Mouse (Mus musculus) spleen, adult 12 weeks (tissue): ENCODE measurements around the gene Tuba1b.
"Not testable (repeated sequence)": the region's sequence is repeated elsewhere in the genome, so short reads cannot be mapped to it uniquely, and the experiment has no call there.

ENCODE experiments used
- DNase-seq: peaks from one replicate; pipeline ENCODE4 v3.0.0; 2022; ENCODE audit warnings: low spot score

Tuba1b gene

GRCm38 (mm10) chr15:98934217-98934839, at the start of gene Tuba1b:
TSS of gene Tuba1b (minus strand) at chr15:98934565.
- DNase-seq, result peak; percentile 87

DNA sequence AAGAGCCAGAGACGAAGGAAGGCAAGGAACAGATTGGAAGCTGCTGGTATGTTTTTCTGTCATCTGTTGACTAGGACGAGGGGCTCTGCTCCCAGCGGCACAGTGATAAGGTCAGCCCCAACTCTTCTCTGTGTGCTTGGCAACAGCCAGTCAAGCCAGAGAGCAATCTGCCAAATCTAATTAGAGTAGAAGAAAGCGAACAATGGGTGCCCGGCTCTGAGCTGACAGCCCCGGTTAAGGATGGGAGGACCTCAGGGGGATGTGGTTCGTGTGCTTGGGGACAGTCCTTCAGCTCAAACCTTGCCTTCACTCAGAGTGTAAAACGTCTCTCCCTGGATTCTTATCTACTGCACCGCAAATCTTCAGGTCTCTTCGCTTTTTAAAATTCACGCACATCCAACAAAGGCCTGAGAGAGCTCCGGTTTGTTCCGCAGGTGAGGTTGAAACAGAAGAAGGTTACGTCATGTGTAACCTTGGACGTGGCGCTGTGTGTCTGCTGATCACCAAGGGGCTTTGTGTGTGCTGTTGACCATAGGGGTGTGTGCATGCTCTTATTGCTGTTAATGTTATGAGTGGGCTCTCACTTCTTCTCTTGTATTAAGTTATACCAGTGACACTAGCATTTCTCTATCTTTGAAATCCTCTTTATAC, 49.2 kb upstream of the Tuba1b start:
- no peak for DNase-seq

- no peak for DNase-seq
These were observed 47.7 kb upstream of the Tuba1b start for GRCm38 (mm10) chr15:98982100-98982499.

DNA sequence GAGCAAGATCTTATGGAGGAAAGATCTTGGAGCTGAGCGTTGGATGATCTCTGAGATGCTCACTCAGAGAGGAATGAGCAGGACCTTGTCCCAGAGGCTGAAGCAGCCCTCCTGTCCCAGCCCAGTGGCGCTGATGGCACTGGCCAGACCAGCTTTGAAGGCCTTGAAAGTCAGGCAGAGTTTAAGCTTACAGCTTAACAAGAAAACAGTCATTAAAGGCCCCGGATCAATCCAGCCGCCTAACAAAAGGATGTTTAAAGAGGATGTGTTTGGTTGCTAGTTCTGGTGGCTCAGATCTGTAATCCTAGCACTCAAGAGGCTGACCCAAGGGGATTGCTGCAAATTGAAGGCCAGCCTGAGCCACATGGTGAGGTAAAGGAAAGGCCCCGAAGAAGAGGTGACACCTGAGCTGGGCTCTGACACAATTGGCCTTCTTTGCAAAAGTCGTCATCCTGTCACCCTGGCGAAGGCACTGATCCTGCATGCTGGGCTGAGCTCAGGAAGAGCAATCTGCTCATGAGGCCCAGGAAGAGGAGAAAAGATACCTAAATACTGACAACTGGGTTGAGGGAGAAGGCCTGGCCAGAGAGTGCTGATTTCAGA, 45.7 kb upstream of the Tuba1b start:
- no peak for DNase-seq

DNA sequence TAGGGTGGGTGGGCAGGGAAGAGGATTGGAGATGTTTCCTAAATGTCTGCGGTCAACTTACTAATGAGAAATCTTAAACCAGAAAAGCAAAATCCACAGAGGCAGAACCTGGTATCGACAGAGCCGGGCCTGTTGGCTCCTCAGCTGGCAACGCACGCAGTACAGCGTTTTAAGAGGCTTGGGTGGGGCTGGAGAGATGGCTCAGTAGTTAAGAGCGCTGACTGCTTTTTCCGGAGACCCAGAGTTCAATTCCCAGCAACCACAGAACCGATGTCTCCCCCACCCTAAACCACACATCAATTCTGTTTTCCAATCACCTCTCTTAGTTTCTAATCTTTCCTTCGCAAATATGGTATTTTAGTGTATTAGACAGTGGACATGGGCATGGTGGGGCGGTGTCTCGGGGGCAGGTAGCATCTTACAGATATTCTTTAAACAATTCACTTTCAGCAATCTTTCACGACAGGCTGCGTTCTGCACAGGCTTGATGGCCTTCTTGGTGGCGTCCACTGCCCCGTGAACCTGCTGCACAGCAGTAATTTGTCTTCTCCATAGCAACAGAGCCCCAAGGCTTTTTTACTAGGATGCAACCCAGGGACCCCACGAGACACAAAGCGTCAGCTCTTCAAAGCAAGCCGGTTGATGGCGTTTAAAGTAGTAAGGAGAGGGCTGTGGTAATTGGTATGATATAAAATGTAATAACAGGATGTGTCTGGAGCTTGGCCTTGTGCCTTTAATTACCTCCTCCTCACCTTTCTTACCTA, 44.2 kb upstream of the Tuba1b start:
- no peak for DNase-seq

DNA sequence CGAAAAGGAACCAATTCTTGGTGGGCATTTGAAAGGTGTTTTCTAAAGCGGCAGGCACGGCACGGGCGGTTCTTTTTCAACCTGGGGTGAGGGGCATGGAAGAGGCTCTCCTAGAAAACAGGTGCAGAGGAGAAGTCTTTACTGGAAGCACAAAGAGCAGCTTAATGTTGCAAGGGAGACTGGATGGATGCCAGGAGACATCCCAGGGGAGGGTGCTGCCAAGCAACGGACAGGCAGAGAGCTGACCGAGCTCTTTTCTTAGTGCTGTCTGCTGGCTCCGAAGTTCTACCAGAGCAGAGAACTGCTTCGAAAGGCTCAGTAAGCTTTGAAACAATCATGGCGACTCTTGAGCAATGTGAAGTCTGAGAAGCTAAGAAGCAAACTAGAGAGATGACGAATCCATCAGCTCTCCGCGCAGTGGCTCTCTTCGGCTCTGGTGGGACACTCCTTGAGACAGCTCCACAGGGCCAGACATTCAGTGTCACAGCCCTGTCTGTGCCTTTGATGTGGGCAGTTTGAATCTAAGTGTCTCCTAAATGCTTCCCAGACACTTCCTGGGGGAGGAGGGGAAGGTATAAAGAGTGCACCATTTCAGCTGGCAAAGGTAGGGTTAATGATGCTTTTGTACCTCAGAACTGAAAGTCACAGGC, 43.5 kb upstream of the Tuba1b start:
- DNase-seq, result no peak

- DNase-seq, result no peak
These were observed 42.7 kb upstream of the Tuba1b start for GRCm38 (mm10) chr15:98976763-98977758.

GRCm38 (mm10) chr15:98973015-98973614, 38.8 kb upstream of the Tuba1b start:
- DNase-seq, result no peak

DNA sequence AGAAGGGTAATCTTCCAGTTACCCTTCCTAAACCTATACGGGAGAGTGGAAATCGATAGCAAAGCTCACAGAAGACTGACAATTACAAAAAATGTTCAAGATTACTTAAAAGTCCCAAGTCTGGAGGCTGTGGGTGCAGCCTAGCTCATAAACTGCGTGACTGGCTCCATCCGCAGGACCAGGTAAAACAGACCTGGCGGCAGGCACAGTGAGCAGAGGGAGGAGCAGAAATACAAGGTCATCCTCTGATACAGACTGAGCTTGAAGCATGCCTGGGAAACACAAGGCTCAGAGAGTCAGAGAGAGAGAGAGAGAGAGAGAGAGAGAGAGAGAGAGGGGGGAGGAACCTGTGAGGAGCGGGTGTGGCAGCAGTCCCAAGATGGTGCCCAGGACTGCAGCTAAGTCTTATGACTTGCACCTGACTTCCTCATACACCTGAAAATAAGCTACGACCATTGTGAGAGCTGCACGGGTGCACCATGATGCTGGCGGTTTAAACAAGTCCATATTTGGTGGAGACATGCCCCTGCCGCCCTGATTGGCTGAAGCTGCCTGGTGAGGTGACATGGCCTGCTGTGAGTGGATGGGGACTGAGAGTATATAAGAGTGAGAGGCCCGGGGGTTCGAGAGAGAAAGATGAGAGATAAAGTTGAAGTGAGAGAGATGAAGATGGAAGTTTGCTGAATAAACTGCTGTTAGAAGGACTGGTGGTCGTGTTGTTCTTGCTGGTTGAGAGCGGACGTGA, 37.4 kb upstream of the Tuba1b start:
- not testable (repeated sequence) for DNase-seq

- no peak for DNase-seq
These were observed 36.7 kb upstream of the Tuba1b start for GRCm38 (mm10) chr15:98971111-98971510.

DNA sequence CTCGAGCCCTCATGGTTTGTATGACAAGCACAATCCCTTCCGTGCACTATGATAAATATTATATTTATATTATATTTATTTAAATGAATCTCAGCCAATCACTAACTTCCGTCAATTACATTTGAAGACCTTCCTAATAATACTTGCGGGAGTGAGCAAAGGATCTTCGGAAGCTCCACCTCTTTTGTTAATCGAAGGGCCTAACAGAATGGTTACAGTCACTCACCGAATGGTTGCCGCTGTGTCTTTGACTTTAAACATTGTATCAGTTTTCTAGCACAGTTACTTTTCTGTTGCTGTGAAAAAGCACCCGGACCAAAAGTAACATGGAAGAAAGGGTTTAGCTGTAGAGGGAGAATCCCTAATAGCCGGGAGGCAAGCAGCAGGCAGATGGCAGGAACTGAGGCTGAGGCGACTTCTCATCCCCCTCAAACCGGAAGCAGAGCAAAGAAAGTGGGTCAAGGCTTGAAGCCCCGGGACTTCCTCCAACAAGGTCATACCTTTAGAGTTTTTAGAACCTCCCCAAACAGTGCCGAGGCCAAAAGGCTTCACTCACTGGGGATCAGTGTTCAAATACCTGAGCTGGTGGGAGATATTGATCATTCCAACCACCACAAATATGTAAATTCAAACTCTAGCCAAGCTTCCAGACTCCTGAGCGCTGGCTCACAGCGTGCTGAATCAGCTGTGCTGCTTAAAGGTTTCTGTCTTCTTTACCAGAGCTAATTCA, 35.2 kb upstream of the Tuba1b start:
- DNase-seq, result no peak

GRCm38 (mm10) chr15:98968701-98969371, 34.5 kb upstream of the Tuba1b start:
- no peak for DNase-seq

DNA sequence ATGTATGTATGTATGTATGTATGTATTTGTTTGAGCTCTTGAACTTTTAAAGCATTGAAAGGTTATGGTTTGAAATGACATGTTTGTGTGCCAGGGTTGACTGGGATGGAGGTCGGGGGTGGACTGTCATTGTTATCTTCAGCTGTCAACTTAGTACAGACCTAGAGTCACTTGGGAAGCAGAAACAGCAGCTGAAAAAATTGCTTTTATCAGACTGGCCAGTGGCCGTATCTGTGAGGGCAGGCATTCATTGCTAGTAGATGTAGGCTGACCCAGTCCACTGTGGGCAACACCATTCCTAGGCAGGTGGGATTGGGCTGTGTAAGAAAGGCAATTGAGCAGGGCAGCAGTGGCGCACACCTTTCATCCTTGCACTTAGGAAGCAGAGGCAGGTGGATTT, 25.2 kb upstream of the Tuba1b start:
- no peak for DNase-seq

DNA sequence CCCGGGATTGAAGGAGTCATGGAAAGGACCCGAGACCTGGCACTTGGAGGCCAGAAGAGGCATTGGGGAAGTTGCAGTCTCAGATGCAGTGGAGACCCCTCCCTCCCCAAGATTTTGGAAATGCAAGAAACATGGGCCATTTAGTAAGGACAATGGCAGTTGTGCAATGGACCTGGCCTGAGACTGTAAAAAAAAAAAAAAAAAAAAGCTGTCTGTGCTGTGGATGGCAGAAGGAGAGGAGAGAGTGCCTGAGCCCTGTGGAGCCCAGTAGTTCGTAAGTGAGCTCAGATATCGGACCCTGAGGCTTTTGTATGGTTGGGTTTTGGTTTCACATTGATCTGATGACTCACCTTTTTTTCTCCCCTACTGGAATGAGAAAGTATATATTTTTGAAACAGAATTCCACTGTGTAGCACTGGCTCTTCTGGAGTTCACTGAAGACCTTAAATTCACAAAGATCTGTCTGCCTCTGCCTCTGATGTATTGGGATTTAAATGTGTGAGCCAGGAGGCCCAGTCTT, 24.6 kb upstream of the Tuba1b start:
- no peak for DNase-seq

DNA sequence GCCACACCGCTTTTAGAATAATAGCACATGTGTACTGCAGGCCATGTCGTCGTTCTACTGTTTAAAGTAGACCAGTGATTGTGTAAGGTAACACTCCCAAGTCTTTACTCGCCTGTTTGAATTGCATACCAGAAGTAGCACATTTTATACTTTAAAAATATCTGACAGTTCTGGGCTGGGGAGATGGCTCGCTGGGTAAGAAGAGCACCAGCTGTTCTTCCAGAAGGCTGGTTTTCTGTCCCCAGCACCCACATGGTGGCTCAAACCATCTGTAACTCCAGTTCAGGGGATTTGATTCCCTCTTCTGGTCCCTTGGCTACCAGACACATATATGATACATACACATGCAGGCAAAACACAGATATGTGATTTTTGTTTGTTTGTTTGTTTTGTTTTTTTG, 23.1 kb upstream of the Tuba1b start:
- DNase-seq, result no peak

- no peak for DNase-seq
These were observed 21.6 kb upstream of the Tuba1b start for GRCm38 (mm10) chr15:98956000-98956399.

DNA sequence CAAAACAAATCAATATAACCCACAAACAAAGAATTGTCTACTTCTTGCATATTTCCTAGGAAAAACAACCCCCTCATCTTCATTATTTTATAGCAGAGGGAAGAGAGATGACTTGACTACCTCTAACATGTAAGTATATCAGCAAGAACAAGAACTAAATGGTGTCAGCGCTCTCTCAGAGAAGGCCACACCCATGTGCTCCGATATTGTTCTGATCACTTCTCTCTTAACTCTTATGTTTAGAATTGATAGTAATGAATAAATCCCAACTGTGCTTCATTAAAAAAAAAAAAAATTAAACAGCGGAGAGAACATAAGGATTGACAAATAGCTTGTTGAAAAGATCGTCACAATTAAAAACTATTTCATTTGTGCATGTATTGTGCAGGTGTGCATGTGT, 21.0 kb upstream of the Tuba1b start:
- DNase-seq, result no peak
